Mouse (Mus musculus) layer of hippocampus, postnatal 14 days (tissue): ENCODE data around the gene Cep95. TPM values are rescaled to one million over a fixed set of nuclear protein-coding genes. Genes with fewer than 3 reads are reported as not detected.

Experiments
- microRNA-seq, 2 experiments: library from miRNA; unstranded; fragments of <30 nt; microRNA quantifications; one replicate each; pipeline ENCODE4 v1.2.0; 2021
- total RNA-seq, 2 experiments: library from RNA; stranded (reverse); gene quantifications; 2 replicates each; pipeline ENCODE4 v1.2.3; 2021

The Cep95 gene
- total RNA-seq, 2 experiments from 2014 or later, result 12.9 to 15.1 TPM

Small RNAs within 50 kb of the gene (microRNA-seq; reads per million reads assigned to microRNA genes)
- gene Gm25994 (0 reads per million in 2 experiments), gene Mir3064 (21.8 to 22.9 reads per million in 2 experiments)

Other genes with a start within 250 kb of the Cep95 start
- 100 to 1,000 TPM; 105 to 120 TPM for gene Tex2, start 175.8 kb upstream of the Cep95 start, total RNA-seq
- 10 to 100 TPM; 17.4 to 20.6 TPM for gene Pecam1, start 38.6 kb upstream of the Cep95 start, total RNA-seq
- not detected for gene Milr1, start 38.0 kb upstream of the Cep95 start, total RNA-seq
- gene Polg2, start 9.7 kb upstream of the Cep95 start, total RNA-seq, result 1 to 10 TPM; 3.3 to 5.3 TPM
- 100 to 1,000 TPM; 684 to 691 TPM for gene Ddx5, start 67 bp upstream of the Cep95 start, total RNA-seq
- gene Smurf2, start 131.5 kb downstream of the Cep95 start, total RNA-seq, result 10 to 100 TPM; 28.8 to 30.9 TPM
- gene Kpna2, start 210.3 kb downstream of the Cep95 start, total RNA-seq, result 10 to 100 TPM; 27.9 to 28.7 TPM
- 1 to 10 TPM; 4.2 to 5.2 TPM for gene 1810010H24Rik, start 236.4 kb downstream of the Cep95 start, total RNA-seq